Mouse (Mus musculus) embryonic facial prominence, embryonic 11.5 days (tissue): ENCODE measurements at regions not wholly inside any gene's neighbourhood (a gene's known extent, or its start where the extent isn't known, plus 50 kb on each side); places are given as distances from the start of the nearest gene placed in this dataset.
A peak's percentile ranks its signal among the peaks of the same experiment; 100 is the strongest.

Experiments
- ATAC-seq: fragments of 200-750 bp; cut with Nextera tagmentation; replicated peaks from 2 replicates; pipeline ENCODE4 v1.8.0; 2017; ENCODE audit warnings: low read depth; ENCODE audit not compliant: insufficient number of reproducible peaks, low FRiP score, low TSS enrichment
- DNase-seq: peaks from one replicate; pipeline ENCODE4 v3.0.0-alpha.2; 2015; ENCODE audit warnings: low spot score
- H3K27ac ChIP-seq: fragments of 300-500 bp; sonication (generic); replicated peaks from 2 replicates; pipeline ENCODE4 v1.5.1; 2014; ENCODE audit warnings: mild to moderate bottlenecking, low read depth, low read length, control low read depth
- H3K27me3 ChIP-seq: fragments of 300-500 bp; sonication (generic); 2 replicates; pipeline ENCODE4 v1.6.1; 2014; ENCODE audit warnings: mild to moderate bottlenecking, low read length, moderate library complexity, mixed read lengths; ENCODE audit not compliant: control insufficient read depth, insufficient read depth
- H3K36me3 ChIP-seq: fragments of 300-500 bp; sonication (generic); replicated peaks from 2 replicates; pipeline ENCODE4 v1.6.1; 2014; ENCODE audit warnings: low read depth, mild to moderate bottlenecking, low read length, moderate library complexity, mixed read lengths; ENCODE audit not compliant: control insufficient read depth, insufficient read depth
- H3K4me1 ChIP-seq: fragments of 300-500 bp; sonication (generic); 2 replicates; pipeline ENCODE4 v1.6.1; 2014; ENCODE audit warnings: low read length, mixed read lengths; ENCODE audit not compliant: control insufficient read depth, insufficient read depth
- H3K4me2 ChIP-seq: fragments of 300-500 bp; sonication (generic); 2 replicates; pipeline ENCODE4 v1.6.1; 2014; ENCODE audit warnings: low read depth, mild to moderate bottlenecking, control low read depth, low read length, moderate library complexity
- H3K4me3 ChIP-seq: fragments of 300-500 bp; sonication (generic); 2 replicates; pipeline ENCODE4 v1.5.1; 2014; ENCODE audit warnings: low read depth, low read length, control low read depth
- H3K9ac ChIP-seq: fragments of 300-500 bp; sonication (generic); replicated peaks from 2 replicates; pipeline ENCODE4 v1.6.1; 2014; ENCODE audit warnings: mild to moderate bottlenecking, control low read depth, low read length
- H3K9me3 ChIP-seq: fragments of 300-500 bp; sonication (generic); replicated peaks from 2 replicates; pipeline ENCODE4 v1.6.1; 2016; ENCODE audit warnings: mild to moderate bottlenecking, low read length, inconsistent platforms, mixed read lengths; ENCODE audit not compliant: control insufficient read depth
- WGBS: fragments of 180-500 bp; shearing (Covaris S2); extraction: QIAGEN DNeasy Blood & Tissue Kit; methylation state at CpG from one replicate; pipeline ENCODE4 v1.1.7; 2014; 5-methylcytosine and 5-hydroxymethylcytosine counted together

DNA sequence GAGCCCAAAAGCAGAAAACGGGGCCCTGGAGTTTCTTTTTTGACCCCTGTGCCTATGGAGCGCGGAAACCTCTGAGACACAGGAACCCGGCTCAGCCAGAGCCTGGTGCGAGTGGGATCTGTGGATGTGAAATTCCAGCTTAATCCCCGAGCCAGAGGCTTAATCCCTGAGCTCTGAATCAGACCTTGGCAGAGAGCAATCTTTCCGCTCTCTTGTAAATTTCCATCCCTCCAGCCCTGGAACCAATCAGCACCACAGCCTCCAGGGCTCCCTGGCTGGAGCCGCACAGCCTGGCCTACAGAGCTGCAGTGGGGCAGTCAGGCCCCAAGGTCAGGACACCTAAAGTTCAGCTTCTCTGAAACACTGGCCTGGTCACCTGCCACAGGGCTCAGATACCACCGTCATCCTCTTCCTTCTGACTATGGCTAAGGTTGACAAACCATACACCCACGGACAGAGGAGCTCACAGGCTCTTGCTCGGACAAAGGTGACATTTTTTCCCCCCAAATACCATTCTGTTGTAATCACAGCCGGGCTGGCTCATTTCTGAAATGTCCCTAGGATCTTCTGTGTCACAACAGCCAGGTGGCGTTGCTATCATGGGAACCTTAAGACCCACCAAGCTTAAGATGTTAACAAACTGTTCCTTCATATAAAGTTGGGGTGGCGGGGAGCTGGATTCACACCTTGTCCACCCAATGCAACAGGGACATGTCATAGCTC is 184.2 kb upstream of the Dapk1 start:
- ATAC-seq (0 out of 2 replicates have a peak, but pooled peaks have one; percentile 40), DNase-seq (peak; percentile 47)
- Histone ChIP-seq H3K27me3 (no peaks in the 10 kb centered on the region), H3K4me2 (no peak overlapping the region), H3K27ac (no peak overlapping the region), H3K4me3 (no peak overlapping the region), H3K9ac (no peak overlapping the region), H3K4me1 (no peaks in the 10 kb centered on the region; the same call in 1 of the 2 replicates), H3K9me3 (no peaks in the 10 kb centered on the region), H3K36me3 (no peaks in the 10 kb centered on the region)
- 55% methylated on average over 14 of the region's 14 CpGs for WGBS

GRCm38 (mm10) chr13:60420386-60420785 is 181.4 kb upstream of the Dapk1 start:
- H3K4me3 ChIP-seq, result no peak overlapping the region
- no peaks in the 10 kb centered on the region for H3K27me3 ChIP-seq
- H3K9ac ChIP-seq, result no peak overlapping the region
- no peaks in the 10 kb centered on the region for H3K9me3 ChIP-seq
- H3K27ac ChIP-seq, result no peak overlapping the region
- no peaks in the 10 kb centered on the region; the same call in none of the 2 replicates for H3K4me1 ChIP-seq
- ATAC-seq (no peak), DNase-seq (no peak)
- H3K36me3 ChIP-seq, result no peaks in the 10 kb centered on the region
- WGBS, result 54% methylated on average over 7 of the region's 7 CpGs
- H3K4me2 ChIP-seq, result no peak overlapping the region

DNA sequence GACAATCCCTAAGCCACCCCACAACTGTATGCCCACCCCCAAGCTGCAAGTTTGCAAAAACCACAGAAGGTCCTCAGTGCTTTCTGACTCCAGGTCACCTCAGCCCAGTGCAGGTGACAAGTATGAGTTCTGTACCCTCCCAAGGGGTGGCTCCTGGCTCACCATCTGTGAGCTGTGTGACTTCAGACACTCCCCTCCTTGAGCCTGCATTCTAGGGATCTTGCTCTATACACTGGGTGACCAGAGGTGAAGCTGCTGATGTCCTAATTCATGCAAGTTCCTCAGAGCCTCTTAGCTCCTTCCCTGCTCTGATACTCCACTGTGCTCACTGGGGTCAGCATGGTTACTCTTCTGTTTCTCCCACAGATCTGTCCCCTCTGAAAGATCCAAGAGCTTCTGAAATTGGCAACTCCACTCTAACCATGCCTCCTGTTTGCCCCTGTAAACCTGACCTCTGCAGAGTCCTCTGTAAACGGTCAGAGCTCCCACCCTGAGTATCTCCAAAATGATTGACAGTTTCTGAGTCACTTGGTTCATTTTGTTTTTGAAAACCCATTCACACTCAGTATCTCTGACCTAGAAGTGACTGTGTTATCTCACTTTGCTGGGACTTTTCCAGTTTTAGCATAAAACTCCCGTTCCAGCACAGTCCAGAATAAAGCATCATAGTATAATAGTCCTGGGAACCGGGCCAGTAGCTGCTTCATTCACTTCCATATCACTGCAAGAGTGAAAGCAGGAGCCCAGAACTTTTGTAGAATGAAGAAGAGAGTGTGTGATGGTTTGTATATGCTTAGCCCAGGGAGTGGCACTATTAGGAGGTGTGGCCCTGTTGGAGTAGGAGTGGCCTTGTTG is 180.7 kb upstream of the Dapk1 start:
- no peak overlapping the region for H3K4me2 ChIP-seq
- no peaks in the 10 kb centered on the region for H3K36me3 ChIP-seq
- H3K9me3 ChIP-seq, result no peaks in the 10 kb centered on the region
- H3K27ac ChIP-seq, result no peak overlapping the region
- no peak for ATAC-seq
- no peak overlapping the region for H3K4me3 ChIP-seq
- no peaks in the 10 kb centered on the region for H3K27me3 ChIP-seq
- H3K9ac ChIP-seq, result no peak overlapping the region
- 61% methylated on average over 3 of the region's 3 CpGs for whole genome bisulfite sequencing
- H3K4me1 ChIP-seq, result no peaks in the 10 kb centered on the region; the same call in none of the 2 replicates
- DNase-seq, result no peak

GRCm38 (mm10) chr13:60424267-60424666 is 177.5 kb upstream of the Dapk1 start:
- no peaks in the 10 kb centered on the region; the same call in 1 of the 2 replicates for H3K27me3 ChIP-seq
- DNase-seq, result no peak
- no peak overlapping the region for H3K9ac ChIP-seq
- 55% methylated on average over 6 of the region's 6 CpGs for WGBS
- H3K4me1 ChIP-seq, result peaks cover 5% of the 10 kb centered on the region
- no peak overlapping the region for H3K27ac ChIP-seq
- no peak overlapping the region for H3K4me2 ChIP-seq
- no peaks in the 10 kb centered on the region for H3K9me3 ChIP-seq
- no peaks in the 10 kb centered on the region for H3K36me3 ChIP-seq
- no peak for ATAC-seq
- no peak overlapping the region for H3K4me3 ChIP-seq

GRCm38 (mm10) chr13:60425140-60425539 is 176.6 kb upstream of the Dapk1 start:
- Histone ChIP-seq H3K36me3 (no peaks in the 10 kb centered on the region), H3K4me2 (no peak overlapping the region), H3K27ac (no peak overlapping the region), H3K4me3 (no peak overlapping the region), H3K4me1 (peaks cover 5% of the 10 kb centered on the region), H3K9ac (no peak overlapping the region), H3K27me3 (no peaks in the 10 kb centered on the region; the same call in 1 of the 2 replicates), H3K9me3 (no peaks in the 10 kb centered on the region)
- 50% methylated on average over 11 of the region's 11 CpGs for WGBS
- ATAC-seq (no peak), DNase-seq (no peak)

DNA sequence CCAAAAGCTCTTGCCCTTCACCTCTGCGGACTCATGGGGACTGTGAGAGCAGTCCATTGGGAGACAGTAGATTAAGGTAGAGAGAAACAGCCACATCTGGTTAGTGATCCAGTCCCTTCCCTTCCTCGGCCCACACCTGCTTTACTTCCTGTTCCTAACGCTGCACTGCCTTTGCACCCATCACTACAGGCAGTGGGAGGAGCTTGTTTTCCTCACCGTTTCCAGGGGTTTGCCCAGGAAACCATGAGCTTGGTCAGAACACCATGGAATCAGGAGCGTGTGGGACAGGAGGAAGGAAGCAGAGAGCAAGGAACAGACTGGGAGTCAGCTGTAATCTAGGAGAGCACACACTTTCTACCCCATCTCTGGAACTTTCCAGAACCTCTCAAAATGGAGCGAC is 176.2 kb upstream of the Dapk1 start:
- DNase-seq, result no peak
- no peak overlapping the region for H3K9ac ChIP-seq
- no peak overlapping the region for H3K4me2 ChIP-seq
- no peak for ATAC-seq
- H3K36me3 ChIP-seq, result no peaks in the 10 kb centered on the region
- H3K9me3 ChIP-seq, result no peaks in the 10 kb centered on the region
- WGBS, result 76% methylated on average over 6 of the region's 6 CpGs
- H3K27me3 ChIP-seq, result no peaks in the 10 kb centered on the region; the same call in 1 of the 2 replicates
- peaks cover 5% of the 10 kb centered on the region for H3K4me1 ChIP-seq
- H3K4me3 ChIP-seq, result no peak overlapping the region
- H3K27ac ChIP-seq, result no peak overlapping the region

GRCm38 (mm10) chr13:60426192-60426840 is 175.4 kb upstream of the Dapk1 start:
- Histone ChIP-seq H3K4me1 (peaks cover 5% of the 10 kb centered on the region), H3K4me3 (no peak overlapping the region), H3K36me3 (no peaks in the 10 kb centered on the region), H3K9me3 (no peaks in the 10 kb centered on the region), H3K9ac (no peak overlapping the region), H3K27me3 (no peaks in the 10 kb centered on the region; the same call in 1 of the 2 replicates), H3K4me2 (no peak overlapping the region), H3K27ac (no peak overlapping the region)
- no peak for ATAC-seq
- no peak for DNase-seq
- WGBS, result 78% methylated on average over 12 of the region's 12 CpGs
